Mouse (Mus musculus) thymus, adult 2 months (tissue): ENCODE measurements at regions not wholly inside any gene's neighbourhood (a gene's known extent, or its start where the extent isn't known, plus 50 kb on each side); places are given as distances from the start of the nearest gene placed in this dataset.

Experiments used
- CTCF ChIP-seq: fragments of 200-500 bp; IDR thresholded peaks from 2 replicates; pipeline ENCODE4 v1.5.1; 2012; ENCODE audit warnings: mild to moderate bottlenecking, control low read depth, low read length, moderate library complexity, borderline replicate concordance; ENCODE audit not compliant: control insufficient read depth, poor library complexity, insufficient read depth; ENCODE audit errors: extremely low read depth
- POLR2A ChIP-seq: fragments of 200-500 bp; IDR thresholded peaks from 2 replicates; pipeline ENCODE4 v1.6.1; 2012; ENCODE audit warnings: mild to moderate bottlenecking, low read length, control low read depth, moderate library complexity; ENCODE audit not compliant: control insufficient read depth, poor library complexity, insufficient read depth; ENCODE audit errors: extremely low read depth

DNA sequence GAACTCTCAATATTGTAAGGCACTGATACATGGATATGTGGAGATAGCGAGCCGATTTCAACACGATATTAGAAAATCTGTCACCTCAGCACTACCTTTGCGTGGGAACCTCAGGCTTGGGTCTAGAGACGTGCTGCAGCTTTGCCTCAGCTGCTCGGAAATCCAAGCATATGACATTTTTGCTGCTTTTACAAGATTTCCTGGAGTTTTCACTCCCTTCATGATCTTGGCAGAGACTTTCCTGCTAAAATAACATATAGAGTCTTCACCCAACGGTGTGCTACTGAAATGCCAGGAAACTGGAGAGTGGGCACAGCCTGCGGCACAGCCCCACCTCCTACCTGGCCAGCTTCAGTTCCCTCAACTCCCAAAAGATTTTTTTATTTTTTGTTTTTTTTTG lies 480.4 kb downstream of the Psat1 start:
- TF ChIP-seq CTCF (no peak), POLR2A (no peak)
